Mouse (Mus musculus) spleen, adult 2 months (tissue): ENCODE results near the gene Aida. TPM values are rescaled to one million over a fixed set of nuclear protein-coding genes. Genes with fewer than 3 reads are reported as not detected.

Source experiments
- DNase-seq, 2 experiments: peaks; one replicate each; pipeline versions ENCODE4 v3.0.0 to v3.0.0-alpha.2; 2012 to 2021; ENCODE audit warnings: low spot score in 2 of 2, low read depth in 1 of 2
- H3K27ac ChIP-seq: fragments of 200-500 bp; 2 replicates; pipeline ENCODE4 v1.5.1; 2012; ENCODE audit warnings: low read length, inconsistent platforms; ENCODE audit not compliant: insufficient read depth
- H3K27me3 ChIP-seq: fragments of 200-500 bp; 2 replicates; pipeline ENCODE4 v1.6.1; 2012; ENCODE audit warnings: mild to moderate bottlenecking, moderate library complexity, low read length, inconsistent platforms; ENCODE audit not compliant: control insufficient read depth, insufficient read depth
- H3K36me3 ChIP-seq: fragments of 200-500 bp; 2 replicates; pipeline ENCODE4 v1.6.1; 2012; ENCODE audit warnings: mild to moderate bottlenecking, low read length, inconsistent platforms; ENCODE audit not compliant: control insufficient read depth, insufficient read depth
- H3K4me1 ChIP-seq: fragments of 200-500 bp; 2 replicates; pipeline ENCODE4 v1.6.1; 2011; ENCODE audit warnings: inconsistent platforms; ENCODE audit not compliant: control insufficient read depth, insufficient read depth, insufficient read length
- H3K4me3 ChIP-seq: fragments of 200-500 bp; 2 replicates; pipeline ENCODE4 v1.5.1; 2011; ENCODE audit warnings: mild to moderate bottlenecking, inconsistent platforms; ENCODE audit not compliant: insufficient read depth, insufficient read length; ENCODE audit errors: extremely low read depth
- CTCF ChIP-seq: fragments of 200-500 bp; IDR thresholded peaks from 2 replicates; pipeline ENCODE4 v1.5.1; 2011; ENCODE audit warnings: mild to moderate bottlenecking, inconsistent platforms; ENCODE audit not compliant: insufficient read depth, insufficient read length, insufficient replicate concordance; ENCODE audit errors: extremely low read depth
- POLR2A ChIP-seq: fragments of 200-500 bp; IDR thresholded peaks from 2 replicates; pipeline ENCODE4 v1.6.1; 2011; ENCODE audit warnings: low read depth, low read length, inconsistent platforms
- WGBS: fragments of 180-500 bp; shearing (Covaris S2); methylation state at CpG from one replicate; pipeline ENCODE4 v1.1.7; 2018; 5-methylcytosine and 5-hydroxymethylcytosine counted together
- polyA plus RNA-seq: library from polyadenylated mRNA; depleted of rRNA; stranded (reverse); fragments of >200 nt; gene quantifications from 2 replicates; pipeline ENCODE4 v1.2.3, GENCODE M21; 2012

Gene Aida
- polyA plus RNA-seq, 1 experiment: 13.6 TPM

DNA sequence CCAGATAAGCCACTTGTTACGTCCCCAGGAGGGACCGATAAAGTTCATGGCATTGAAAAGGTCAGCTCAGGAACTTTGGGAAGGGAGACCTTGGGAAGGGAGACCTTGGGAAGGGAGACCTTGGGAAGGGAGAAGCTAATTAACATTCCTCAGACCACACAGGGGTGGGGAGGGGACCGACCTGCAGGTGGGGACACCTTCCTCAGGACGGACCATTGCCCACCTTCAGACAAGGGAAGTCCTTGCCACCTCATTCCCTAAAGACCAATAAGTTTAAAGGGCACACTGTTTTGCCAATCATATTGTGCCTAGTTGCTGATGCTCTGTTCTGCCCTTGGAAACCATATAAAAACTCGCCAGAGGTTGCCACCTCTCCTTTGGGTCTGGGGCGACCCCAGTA is 28.7 kb upstream of the Aida start:
- WGBS: 89% methylated on average over 6 of the region's 6 CpGs
- no peak for TF ChIP-seq POLR2A
- no peak for TF ChIP-seq CTCF

DNA sequence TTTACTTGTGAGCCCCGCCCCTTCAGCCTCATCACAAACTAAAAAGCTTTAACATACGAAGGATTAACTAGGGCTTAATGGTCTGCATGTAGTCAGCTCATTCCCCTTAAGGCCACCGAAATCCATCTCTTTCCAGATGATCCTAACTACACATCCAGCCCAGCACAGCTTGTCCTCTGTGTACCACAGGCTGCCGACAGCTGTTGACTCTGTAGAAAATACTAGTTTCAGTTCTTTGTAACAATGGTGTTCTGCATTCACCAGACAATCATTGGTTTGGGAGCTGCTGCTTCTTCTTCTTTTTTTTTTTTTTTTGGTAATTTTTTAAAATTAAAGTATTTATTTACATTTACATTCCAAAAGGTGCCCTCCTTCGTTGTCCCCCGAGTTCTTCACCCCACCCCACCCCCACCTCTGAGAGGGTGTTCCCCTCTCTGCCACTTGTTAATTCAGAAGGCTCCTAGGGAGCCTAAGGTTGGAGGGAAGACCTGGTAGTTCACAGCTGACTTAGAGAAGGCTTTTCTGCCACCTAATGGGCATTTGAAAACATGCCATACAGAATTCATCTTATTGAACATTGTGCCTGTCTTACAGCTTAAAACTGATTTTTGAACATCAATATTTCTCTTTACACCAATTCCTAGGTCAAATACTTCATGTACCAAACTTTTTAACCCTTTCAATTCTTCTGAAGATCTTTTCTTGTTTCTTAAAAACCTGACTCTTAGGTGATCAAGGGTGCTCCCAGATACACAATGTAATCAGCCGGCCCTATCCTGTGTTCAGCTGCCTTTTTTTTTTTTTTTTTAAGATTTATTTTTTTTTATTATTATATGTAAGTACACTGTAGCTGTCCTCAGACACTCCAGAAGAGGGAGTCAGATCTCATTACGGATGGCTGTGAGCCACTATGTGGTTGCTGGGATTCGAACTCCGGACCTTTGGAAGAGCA is 23.2 kb upstream of the Aida start:
- DNase-seq: peak in 1 of 2 experiments; percentile 5
- no peaks in the 10 kb centered on the region for H3K4me1 ChIP-seq
- peaks cover 2% of the 10 kb centered on the region; the same call in 1 of the 2 replicates for H3K36me3 ChIP-seq
- H3K27ac ChIP-seq: no peak overlapping the region
- no peak for TF ChIP-seq POLR2A
- TF ChIP-seq CTCF: no peak
- no peaks in the 10 kb centered on the region for H3K27me3 ChIP-seq
- 57% methylated on average over 10 of the region's 10 CpGs for WGBS
- H3K4me3 ChIP-seq: no peak overlapping the region

More for the DNA sequence above, 28.7 kb upstream of the Aida start:
- Histone ChIP-seq H3K27ac (no peak overlapping the region), H3K27me3 (no peaks in the 10 kb centered on the region), H3K36me3 (no peaks in the 10 kb centered on the region), H3K4me1 (peaks cover 7% of the 10 kb centered on the region; the same call in 1 of the 2 replicates), H3K4me3 (no peak overlapping the region)
- no peak for DNase-seq

- no peak for DNase-seq
- H3K27ac ChIP-seq: no peak overlapping the region
- peaks cover 7% of the 10 kb centered on the region for H3K36me3 ChIP-seq
- 73% methylated on average over 3 of the region's 3 CpGs for WGBS
- H3K4me1 ChIP-seq: no peaks in the 10 kb centered on the region
- H3K27me3 ChIP-seq: no peaks in the 10 kb centered on the region
- H3K4me3 ChIP-seq: no peak overlapping the region
- TF ChIP-seq CTCF (no peak), POLR2A (no peak)
Observed at GRCm38 (mm10) chr1:183274385-183274784, 22.0 kb upstream of the Aida start.

GRCm38 (mm10) chr1:183275763-183276162 is 20.6 kb upstream of the Aida start:
- no peak for TF ChIP-seq CTCF
- no peak for TF ChIP-seq POLR2A
- no peak overlapping the region for H3K27ac ChIP-seq
- H3K4me3 ChIP-seq: no peak overlapping the region
- 83% methylated on average over 5 of the region's 5 CpGs for WGBS
- no peaks in the 10 kb centered on the region for H3K27me3 ChIP-seq
- DNase-seq: no peak
- H3K4me1 ChIP-seq: no peaks in the 10 kb centered on the region
- H3K36me3 ChIP-seq: peaks cover 12% of the 10 kb centered on the region

- Histone ChIP-seq H3K27ac (no peak overlapping the region), H3K4me3 (no peak overlapping the region), H3K27me3 (no peaks in the 10 kb centered on the region), H3K36me3 (peaks cover 50% of the 10 kb centered on the region), H3K4me1 (no peaks in the 10 kb centered on the region)
- WGBS: 97% methylated on average over 3 of the region's 3 CpGs
- DNase-seq: no peak
- TF ChIP-seq CTCF (no peak), POLR2A (no peak)
Observed at GRCm38 (mm10) chr1:183288351-183288750, 8.0 kb upstream of the Aida start.

- peaks cover 47% of the 10 kb centered on the region for H3K36me3 ChIP-seq
Observed at GRCm38 (mm10) chr1:183289576-183289975, 6.8 kb upstream of the Aida start.

DNA sequence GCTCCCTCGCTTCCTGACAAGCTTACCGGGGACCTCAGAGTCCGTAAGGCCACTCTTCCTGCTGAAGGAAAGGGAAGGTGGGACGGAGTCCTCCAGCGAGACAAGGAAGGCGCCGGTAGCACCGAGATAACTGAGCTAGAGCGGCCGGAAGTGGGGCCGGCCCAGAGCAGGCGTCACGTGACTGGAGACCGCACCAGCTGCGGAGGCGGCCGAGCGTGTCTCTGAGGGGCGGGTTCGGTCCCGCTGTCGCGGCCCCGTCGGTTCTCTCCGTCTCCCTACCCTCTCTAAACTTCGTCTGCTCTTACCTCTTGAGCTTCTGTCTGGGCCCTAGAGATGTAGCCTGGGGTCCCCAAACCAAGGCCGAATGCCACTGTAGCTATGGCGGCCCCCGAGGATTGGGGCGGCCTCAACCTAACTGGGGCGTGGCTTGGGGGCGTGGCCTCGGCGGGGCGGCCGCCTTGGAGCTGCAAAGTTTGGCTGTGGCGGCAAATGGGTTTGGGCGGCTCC is 540 bp downstream of the Aida start, which contains the start of gene Brox:
Brox (minus strand) TSS at position 393 of the 507 bp plus-strand sequence.
- H3K36me3 ChIP-seq: peaks cover 11% of the 10 kb centered on the region
- DNase-seq: peak; percentile 78 to 96
- no peaks in the 10 kb centered on the region for H3K27me3 ChIP-seq
- no peaks in the 10 kb centered on the region for H3K4me1 ChIP-seq
- WGBS: 1% methylated on average over 37 of the region's 39 CpGs
- peak within 1 kb of the TSS; percentile 97 for H3K27ac ChIP-seq
- H3K4me3 ChIP-seq: peak within 1 kb of the TSS; percentile 95
- TF ChIP-seq POLR2A (peak; percentile 0; the same call in 1 of the 2 replicates), CTCF (no peak)

More at GRCm38 (mm10) chr1:183289576-183289975, 6.8 kb upstream of the Aida start:
- no peak for TF ChIP-seq POLR2A
- no peak overlapping the region for H3K4me3 ChIP-seq
- no peaks in the 10 kb centered on the region for H3K27me3 ChIP-seq
- no peak for DNase-seq
- no peak overlapping the region for H3K27ac ChIP-seq
- H3K4me1 ChIP-seq: no peaks in the 10 kb centered on the region
- 93% methylated on average over 4 of the region's 4 CpGs for WGBS
